Mouse (Mus musculus): ENCODE results near the gene Khdc3.
"Not testable (repeated sequence)": the region's sequence is repeated elsewhere in the genome, so short reads cannot be mapped to it uniquely, and the experiment has no call there.

- TF ChIP-seq CTCF (conservative IDR thresholded peaks at IDR 0.05; ENCODE audit: low read length); NANOG (IDR thresholded peaks at IDR 0.05; ENCODE audit: borderline replicate concordance, low read length); POU5F1 (IDR thresholded peaks at IDR 0.05; ENCODE audit: borderline replicate concordance, low read length): not testable (repeated sequence)
Observed at GRCm38 (mm10) chr9:73116704-73117103, 15.1 kb downstream of the Khdc3 start.

All from E14TG2a.4 (cell line).